Mouse (Mus musculus): ENCODE data around the gene B3gnt6. TPM values are rescaled to one million over a fixed set of nuclear protein-coding genes. Genes with fewer than 3 reads are reported as not detected.

The B3gnt6 gene
- polyA plus RNA-seq, 1 experiment = 0.32 TPM

DNA sequence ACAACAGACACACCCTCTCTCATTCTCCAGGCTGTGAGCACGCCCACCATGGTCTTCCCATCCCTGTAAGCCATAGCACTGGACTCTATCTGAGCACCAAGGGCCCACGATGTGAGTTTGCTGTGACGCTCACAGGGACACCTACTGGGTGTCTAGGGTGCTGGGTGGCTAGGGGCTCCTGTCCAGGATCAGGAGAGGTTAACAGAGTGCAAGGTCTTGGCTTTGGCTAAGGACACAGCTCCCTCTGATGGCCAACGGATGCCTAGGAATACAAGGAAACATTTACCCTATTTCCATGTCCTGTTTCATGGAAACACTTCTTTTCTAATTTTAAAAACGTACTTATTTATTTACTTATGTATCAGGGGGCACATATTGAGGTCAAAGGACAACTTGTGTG is 48.8 kb downstream of the B3gnt6 start:
- no peak for DNase-seq (ENCODE audit: low spot score)

DNA sequence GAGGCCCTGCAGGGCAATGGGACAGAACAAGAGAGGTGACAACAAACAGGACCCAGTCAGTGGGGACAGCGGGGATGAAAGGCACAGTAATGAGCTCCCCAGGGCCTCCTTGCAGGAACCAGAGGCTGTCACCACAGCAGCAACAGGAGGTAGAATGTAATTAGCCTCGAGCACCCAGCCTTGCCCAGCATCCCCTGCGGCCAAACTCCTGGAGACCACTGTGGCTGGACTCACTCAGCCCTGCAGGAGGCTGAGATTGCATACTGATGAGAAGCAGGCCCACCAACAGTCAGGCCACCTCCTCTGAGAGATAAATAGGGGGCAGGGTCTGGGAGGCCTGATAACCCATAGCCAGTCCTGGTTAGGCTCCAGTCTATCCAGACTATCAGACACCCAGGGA is 49.5 kb downstream of the B3gnt6 start:
- no peak for DNase-seq (ENCODE audit: low spot score)

DNA sequence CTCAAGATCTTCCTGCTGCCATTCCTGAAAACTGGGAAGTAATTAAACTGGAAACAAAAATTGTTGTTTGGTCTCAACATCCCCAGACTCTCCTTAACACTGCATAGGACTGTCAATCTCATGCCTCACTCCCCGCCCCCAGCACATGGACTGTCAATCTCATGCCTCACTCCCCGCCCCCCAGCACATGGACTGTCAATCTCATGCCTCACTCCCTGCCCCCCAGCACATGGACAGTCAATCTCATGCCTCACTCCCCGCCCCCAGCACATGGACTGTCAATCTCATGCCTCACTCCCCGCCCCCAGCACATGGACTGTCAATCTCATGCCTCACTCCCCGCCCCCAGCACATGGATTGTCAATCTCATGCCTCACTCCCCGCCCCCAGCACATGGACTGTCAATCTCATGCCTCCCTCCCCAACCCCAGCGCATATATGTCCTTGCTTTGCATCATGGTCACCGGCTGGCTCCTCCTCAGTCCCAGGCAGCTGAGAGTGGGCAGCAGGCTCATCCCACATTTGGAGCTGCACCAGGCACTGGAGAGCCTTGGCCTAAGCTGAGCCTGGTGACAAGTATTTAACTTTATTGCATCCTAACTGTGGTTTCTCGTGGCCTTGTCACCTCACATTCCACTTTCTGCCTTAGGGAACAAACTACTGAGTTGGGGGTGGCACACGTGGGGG is 50.4 kb downstream of the B3gnt6 start:
- DNase-seq (ENCODE audit: low spot score) = no peak

DNA sequence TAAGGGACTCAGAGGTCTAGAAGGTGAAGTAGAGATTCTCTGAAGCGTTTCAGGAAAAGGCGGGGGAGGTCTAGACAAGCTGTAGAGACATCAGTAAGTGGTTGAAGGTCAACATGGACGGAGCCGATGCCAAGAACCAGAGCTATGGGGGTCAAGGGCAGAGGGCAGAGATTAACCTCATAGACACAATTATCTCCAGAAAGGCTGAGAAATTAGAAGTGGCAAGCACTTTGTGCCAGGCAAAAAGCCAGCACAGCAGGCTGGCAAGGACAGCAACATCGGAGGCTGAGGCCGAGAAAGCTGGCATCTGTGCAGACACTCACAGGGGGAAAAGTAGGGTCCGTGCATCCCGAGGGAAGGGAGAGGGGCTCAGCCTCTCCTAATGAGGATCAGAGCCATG is 51.5 kb downstream of the B3gnt6 start:
- no peak for DNase-seq (ENCODE audit: low spot score)

DNA sequence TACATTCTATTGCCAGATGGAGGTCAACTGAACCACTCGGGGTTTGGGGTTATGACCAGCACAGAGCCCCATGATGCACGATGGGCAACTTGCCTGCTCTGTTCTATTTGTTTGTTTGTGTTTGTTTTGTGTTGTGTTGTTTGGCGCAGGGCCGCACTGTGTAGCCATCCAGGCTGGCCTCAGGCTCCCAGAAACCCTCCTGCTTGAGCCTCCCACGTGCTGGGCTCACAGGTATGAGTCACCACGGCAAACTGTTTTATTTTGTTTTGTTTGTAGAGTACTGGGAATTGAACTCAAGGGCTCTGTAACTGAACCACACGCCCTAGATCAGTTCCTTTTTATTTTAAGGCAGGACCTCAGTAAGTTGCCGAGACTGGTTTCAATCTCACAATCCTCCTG is 52.8 kb downstream of the B3gnt6 start:
- DNase-seq (ENCODE audit: low spot score) = no peak

DNA sequence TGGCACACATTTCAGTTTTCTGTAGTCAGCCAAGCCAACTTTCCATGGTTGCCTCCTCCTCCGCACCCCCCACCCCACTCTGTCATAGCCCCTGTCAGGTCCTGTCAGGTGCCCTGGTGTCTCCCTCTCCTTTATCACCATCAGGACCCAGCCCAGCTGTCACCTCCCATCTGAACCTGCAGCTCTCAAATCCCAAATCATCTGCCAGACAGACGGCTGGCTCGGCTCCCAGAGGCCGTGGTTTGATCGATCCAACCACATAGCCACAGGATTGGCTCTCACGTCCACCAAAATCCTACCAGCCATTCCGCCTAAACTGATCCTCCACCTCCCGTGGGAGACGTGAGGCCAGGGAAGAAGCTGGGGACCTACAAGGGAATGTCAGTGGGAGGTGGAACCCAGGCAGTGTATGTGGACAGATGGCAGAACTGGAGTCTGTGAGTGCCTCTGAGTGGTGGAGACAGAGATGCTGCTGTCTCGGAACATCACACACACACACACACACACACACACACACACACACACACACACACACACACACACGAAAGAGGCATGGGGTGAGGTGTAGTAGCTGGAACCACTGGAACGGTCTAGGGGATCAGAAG is 53.3 kb downstream of the B3gnt6 start:
- no peak for DNase-seq (ENCODE audit: low spot score)

DNA sequence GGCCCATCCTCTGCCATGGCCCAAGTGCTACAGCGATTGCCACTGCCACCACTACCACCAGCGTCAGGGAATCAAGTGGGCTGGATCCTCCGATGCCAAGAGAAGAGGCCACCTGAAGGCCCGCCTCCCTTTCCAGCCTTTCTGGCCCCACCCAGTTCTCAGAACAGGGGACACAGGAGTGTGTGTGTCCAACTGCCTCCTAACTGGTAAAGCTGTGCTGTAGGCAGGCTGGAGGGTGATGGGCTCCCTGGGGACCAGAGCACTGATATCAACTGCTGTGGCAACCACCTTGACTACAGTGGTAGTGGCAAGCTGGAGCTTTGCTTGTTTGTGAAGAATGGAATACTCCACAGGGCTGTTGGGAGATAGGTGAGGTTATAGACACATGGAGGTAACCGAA is 53.9 kb downstream of the B3gnt6 start, which contains the start of gene Omp:
Omp (minus strand) TSS at position 101 of the 400 bp plus-strand sequence.
- DNase-seq (ENCODE audit: low spot score) = no peak

DNA sequence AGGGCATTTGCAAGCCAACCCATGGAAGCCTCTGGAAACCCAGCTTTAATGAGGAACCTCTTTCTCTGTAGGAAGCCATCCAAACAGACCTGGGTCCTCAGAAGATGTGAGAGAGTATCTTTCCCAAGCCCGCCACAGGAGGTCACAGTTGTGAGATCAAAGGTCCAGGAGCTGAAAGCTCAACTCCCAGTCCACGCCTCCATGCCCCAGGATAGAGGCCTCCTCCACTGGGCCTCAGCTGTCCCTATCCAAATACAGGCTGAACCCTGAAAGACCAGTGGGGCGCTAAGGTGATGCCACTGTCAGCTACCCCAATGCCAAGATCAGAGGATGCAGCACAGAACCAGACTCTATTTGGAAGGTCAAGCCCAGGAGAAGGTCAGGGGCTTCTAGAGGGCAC is 56.6 kb downstream of the B3gnt6 start:
- DNase-seq (ENCODE audit: low spot score) = no peak

Other genes starting within 250 kb of the B3gnt6 start
- gene Myo7a, start 80.0 kb downstream of the B3gnt6 start, polyA plus RNA-seq (2012; rRNA removed) = 29.5 and 35.3 TPM in 2 replicates
- gene Omp, start 54.0 kb downstream of the B3gnt6 start, polyA plus RNA-seq (2012; rRNA removed) = 1.7 and 2.2 TPM in 2 replicates
- gene Capn5, start 21.2 kb downstream of the B3gnt6 start, polyA plus RNA-seq (2012; rRNA removed) = 71.4 and 76.6 TPM in 2 replicates
- 26.7 and 32.4 TPM in 2 replicates for gene Acer3, start 121.7 kb upstream of the B3gnt6 start, polyA plus RNA-seq (2012; rRNA removed)
- 199 and 219 TPM in 2 replicates for gene Tsku, start 161.8 kb upstream of the B3gnt6 start, polyA plus RNA-seq (2012; rRNA removed)
- gene Gucy2d, start 240.9 kb upstream of the B3gnt6 start, polyA plus RNA-seq (2012; rRNA removed) = 0.10 and 0.17 TPM in 2 replicates

Measured in urinary bladder, adult 2 months (tissue).